Mouse (Mus musculus): ENCODE measurements around the gene Letm1. TPM values are rescaled to one million over a fixed set of nuclear protein-coding genes. Genes with fewer than 3 reads are reported as not detected.

Letm1 gene
- total RNA-seq, 2 experiments from 2014 or later, result 132 to 134 TPM

GRCm38 (mm10) chr5:33740548-33740947, 42.1 kb downstream of the Letm1 start:
- DNase-seq, result no peak

DNA sequence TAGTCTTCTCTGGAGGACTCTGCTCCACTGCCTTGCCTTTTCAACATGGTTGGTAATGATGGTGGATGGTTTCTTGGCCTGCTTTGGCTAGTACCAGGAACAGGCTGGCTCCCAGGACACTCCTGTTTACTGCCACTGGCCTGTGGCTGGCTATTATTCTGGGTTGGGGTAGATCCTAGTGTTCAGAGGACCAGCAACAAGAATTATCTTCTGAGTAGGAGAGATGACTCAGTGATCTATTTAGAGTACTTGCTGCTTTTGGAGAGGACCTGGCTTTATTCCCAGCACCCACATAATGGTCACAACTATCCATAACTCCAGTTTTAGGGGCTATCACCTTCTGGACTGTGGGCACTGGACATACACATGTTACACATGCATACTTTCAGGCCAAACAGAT, 44.3 kb downstream of the Letm1 start:
- DNase-seq, result no peak

DNA sequence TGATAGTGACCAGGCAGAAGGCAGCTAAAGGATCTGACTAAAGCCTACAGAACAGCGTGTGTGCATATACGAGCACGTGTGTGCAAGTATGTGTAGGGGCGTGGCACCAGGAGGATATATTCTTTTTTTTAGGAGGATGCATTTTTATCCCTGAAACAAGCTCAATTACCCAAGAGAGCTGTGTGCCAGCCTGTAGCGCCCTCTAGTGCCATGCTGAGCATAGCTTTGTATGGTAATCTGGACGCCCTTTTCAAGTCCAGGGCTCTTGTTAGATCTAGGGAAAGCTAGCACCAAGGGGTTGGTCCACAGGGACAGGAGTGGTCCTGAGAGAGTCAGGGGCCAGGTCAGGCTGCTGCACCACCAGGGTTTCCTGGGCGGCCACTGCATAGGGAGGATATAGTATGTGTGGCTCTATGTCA, 44.7 kb downstream of the Letm1 start:
- DNase-seq, result peak; percentile 75 to 82

DNA sequence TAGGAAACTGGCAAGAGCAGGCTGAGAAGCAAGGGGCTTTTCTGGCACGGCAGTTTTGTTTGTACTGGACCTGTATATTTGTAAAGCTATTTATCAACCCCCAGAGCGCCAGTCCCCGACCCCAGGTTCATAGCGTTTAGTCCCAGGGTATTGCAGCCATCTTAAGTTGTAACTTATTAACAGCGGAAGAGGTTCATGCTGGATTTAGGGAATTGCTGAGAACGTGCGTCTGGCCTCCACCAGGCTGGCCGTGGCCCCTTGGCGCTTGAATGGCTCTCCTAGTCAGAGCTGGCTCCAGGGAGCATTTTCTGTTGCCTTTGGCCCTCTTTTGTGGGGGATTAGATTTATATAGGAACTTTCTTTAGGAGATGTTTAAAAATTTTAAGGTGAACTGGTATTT, 46.4 kb downstream of the Letm1 start:
- DNase-seq, result no peak

GRCm38 (mm10) chr5:33735412-33736092, 47.1 kb downstream of the Letm1 start:
- DNase-seq, result no peak

DNA sequence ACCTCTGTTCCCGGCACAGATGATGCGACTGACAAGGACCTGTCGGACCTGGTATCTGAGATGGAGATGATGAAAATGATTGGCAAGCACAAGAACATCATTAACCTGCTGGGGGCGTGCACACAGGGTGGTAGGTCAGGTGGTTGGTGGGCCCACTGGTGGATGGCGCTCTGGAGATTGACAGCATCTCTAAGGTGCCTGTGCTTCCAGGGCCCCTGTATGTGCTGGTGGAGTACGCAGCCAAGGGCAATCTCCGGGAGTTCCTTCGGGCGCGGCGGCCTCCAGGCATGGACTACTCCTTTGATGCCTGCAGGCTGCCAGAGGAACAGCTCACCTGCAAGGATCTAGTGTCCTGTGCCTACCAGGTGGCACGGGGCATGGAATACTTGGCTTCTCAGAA, 48.8 kb downstream of the Letm1 start:
- DNase-seq, result no peak

- DNase-seq, result no peak
Observed at GRCm38 (mm10) chr5:33731051-33731450, 51.6 kb downstream of the Letm1 start.

GRCm38 (mm10) chr5:33730516-33730915, 52.1 kb downstream of the Letm1 start:
- DNase-seq, result no peak

- DNase-seq, result peak in 1 of 2 experiments; percentile 16
Observed at GRCm38 (mm10) chr5:33728841-33729240, 53.8 kb downstream of the Letm1 start.

DNA sequence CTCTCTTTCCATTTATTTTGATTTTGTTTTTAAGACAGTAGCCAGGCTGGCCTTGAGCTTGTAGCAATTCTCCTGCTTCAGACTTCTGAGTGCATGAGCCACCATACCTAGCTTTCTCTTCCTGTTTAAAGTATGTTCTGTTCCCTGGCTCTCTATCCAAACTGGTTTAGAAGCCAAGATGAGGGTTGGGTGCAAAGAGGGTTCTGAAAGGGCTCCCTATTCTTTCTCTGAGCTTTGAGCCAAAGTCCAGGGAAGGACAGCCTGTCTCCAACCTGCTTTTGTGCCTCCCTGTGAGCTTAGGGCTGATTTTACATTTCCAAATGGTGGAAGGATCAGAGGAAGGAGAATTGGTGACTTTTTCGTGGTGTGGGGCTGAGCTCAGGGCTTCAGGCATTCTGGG, 55.7 kb downstream of the Letm1 start:
- DNase-seq, result no peak

DNA sequence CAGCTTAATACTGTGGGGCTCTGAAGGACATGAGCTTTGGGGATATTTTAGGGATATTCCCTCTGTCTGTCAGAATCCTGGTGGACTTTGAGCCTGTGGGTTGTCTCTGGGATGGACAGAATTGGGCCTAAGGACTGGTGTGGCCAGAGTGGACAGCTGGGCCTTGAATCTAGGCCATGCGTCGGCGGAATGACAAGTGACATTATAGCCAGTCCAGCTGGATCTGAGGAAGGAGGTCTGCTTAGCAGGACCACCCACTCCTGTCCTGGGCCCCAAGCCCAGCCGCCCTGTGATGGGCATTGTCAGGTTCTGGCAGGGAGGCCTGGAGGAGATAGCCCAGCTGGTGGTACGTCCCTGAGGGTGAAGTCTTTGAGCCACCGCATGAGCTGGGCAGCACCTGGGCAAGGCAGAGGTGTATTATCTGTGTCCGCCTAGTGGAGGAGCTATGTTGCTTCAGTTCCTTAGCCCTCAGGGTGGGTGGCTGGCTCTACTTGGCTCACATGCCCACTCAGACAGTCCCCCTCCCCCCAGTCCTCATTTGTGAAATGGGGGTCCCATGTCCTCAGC, 56.5 kb downstream of the Letm1 start:
- DNase-seq, result no peak

DNA sequence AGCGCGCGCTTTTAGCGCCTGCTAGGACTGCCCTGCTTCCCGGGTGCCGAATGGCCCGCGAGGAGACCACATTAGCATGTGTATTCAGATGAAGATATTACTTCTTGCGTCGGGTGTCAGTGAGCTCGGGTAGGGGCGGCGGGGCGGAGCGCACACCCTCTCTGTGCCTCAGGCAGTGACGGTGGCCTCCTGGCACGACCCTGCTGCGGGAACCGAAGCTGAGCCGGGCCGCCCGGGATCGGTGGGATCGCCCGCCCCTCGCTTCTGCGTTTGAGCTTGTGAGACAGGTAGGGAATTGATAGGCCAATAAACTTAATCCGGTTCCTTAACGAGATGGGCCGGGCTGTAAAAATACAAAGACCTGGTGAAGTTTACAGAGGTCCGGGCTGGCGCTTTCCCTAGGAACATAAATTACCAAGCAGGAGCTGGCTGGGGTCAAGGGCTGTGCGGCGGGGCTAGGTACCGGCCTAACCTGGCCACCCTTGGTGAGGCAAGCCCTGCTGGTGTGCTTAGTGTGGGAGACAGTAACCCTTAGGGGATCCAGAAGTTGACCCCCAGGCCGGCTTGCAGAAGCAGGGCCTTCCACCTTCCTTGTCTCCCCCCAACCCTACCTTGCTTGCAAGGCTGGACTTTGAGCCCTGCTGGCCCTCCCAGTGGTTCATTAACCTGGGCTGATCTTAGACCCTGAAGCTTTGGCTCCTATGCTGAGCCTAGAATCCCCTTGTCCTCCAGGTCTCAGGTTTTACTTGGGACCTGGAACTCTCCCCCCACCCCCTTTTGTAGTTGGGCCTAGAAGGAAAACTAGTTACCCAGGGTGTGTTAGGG, 58.8 kb downstream of the Letm1 start:
- DNase-seq, result no peak

- DNase-seq, result peak in 1 of 2 experiments; percentile 18
Observed at GRCm38 (mm10) chr5:33723019-33723640, 59.5 kb downstream of the Letm1 start.

DNA sequence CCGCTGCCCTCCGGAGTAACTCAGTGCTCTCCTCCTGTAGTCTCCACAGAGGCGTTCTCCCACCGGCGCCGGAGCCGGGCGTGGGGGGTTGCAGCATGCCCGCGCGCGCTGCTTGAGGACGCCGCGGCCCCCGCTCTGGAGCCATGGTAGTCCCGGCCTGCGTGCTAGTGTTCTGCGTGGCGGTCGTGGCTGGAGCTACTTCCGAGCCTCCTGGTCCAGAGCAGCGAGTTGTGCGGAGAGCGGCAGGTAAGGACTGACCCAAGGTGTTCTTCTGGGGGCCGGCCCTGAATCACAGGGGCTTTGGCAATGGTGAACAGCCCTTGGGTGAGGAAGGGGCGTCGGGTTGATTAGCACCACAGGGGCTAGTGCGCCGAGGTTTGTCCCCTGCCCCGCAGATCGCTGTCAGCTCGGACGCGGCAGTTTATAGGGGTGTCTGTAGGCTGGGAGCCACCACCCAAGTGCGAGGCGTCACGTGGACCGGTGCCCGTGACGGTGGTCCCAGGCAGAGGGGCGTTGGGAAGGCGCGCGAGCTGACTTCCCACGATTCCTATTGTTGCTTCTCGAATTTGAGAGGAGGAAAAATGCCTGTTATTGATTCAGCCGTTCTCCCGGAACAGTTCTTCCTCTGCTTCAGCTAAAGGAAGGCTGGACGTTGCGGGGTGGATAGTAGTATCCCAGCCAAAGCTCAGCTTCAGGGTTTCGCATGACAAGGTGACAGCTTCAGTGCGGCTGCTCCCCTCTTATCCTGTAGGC, 60.2 kb downstream of the Letm1 start:
- DNase-seq, result no peak

DNA sequence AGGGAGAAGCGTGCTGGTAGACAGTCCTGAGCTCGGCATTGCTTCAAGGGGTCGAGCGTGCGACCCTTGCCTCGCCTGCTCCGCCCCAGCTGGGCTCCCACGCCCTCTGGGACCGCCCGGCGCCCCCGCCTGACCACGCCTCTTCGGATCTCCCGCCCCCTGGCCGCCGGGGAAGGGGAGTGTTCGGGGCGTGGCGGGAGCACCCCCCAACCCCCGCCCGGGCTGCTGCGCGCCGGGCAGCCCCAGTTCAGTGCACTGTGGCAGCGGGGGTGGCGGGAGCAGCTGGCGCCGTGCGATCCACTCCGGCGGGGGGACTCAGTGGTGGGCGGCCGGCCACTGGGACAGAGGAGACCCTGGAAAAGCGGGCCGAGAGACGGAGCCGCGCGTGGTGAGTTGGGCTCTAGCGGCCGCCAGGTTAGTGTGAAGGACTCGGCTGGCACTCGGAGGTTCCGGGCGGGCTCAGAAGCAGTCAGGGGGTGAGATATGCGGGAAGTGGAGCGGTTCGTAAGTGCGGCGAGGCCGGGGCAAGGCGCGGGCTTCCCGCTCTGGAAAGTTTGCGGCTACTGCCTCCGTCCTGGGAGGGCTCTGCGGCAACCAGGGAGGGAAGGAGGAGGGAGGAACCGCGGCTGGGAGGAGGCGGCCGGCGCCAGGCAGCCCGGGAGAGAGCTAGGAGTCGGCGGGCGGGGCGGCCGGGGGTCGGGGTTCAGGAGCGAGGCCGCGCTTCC, 60.9 kb downstream of the Letm1 start, which contains the start of gene Fgfr3:
Gene Fgfr3, plus strand, starts transcription at position 134 of the 725 bp plus-strand sequence.
- peak; percentile 82 to 87 for DNase-seq

DNA sequence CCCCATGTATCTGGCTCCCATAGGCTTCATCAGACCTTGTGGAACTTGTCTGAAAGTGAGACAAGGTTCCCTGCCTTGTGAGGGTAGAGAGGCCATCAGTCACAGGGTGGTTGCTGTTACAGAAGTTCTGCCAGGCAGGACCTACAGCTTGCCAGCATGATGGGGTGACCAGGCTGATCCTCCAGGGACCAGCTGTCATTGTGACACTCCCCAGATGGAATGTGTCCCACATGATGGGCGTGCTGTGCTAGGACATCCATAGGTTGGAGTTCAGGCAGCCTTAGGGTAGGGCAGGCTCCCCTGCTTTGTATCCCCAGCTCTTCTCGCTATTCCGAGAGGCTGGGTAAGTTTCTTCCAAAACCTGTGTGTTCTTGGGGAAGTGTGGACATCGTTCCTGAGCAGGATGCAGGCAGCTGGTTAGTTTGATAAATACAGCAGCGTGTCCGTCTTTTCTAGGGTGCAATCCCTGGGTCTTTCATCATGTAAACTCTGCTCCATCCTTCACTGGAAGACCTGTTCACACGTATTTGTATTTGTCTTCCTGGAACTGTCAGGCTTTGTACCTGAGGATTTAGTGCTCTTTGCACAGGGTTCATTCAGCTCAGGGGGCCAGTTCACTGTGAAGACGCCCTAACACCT, 61.6 kb downstream of the Letm1 start:
- DNase-seq, result no peak

- DNase-seq, result no peak
Observed at GRCm38 (mm10) chr5:33718460-33718859, 64.2 kb downstream of the Letm1 start.

- DNase-seq, result no peak
Observed at GRCm38 (mm10) chr5:33716467-33716866, 66.2 kb downstream of the Letm1 start.

DNA sequence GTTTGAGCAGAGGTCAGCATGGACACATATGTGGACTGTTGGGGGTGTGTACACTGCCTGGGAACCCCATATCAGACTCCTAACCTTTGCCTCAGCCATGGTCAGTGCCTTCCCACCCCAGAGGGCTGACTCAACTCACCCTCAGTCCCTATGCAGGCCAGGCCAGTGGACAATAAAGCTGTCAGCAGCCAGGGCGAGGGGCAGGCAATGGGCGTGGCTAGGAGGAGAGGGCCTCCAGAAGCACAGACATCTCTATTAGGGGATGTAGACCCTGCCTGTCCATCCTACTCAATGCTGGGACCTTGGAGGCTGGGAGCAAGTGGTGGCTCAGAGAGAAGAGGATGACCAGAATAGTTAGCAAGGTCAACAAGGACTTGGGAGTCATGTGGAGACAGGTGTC, 67.4 kb downstream of the Letm1 start:
- DNase-seq, result no peak

DNA sequence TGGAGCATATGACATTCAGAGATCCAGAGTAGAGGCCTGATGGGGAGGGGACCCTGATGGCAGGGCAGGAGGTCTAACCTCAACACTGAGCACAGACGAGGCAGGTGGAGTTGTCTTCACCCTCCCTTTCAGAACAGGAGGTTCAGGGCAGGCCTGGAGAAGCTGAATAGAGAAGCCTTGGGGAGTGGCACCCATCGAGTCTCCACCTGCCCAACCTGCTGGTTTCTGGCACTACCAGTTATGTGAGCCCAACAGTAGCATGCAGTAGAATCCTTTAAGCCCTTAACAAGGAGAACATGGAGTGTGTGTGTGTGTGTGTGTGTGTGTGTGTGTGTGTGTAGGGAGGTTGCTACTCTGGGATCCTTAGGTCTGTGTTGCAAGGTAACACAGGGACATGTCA, 70.1 kb downstream of the Letm1 start:
- DNase-seq, result no peak

GRCm38 (mm10) chr5:33709037-33709436, 73.6 kb downstream of the Letm1 start:
- no peak for DNase-seq
